Mouse (Mus musculus) heart, adult 2 months (tissue): ENCODE data around the gene Catsperd.

Source experiments
- CTCF ChIP-seq: fragments of 200-600 bp; IDR thresholded peaks from 2 replicates; pipeline ENCODE4 v1.8.1; 2022; ENCODE audit warnings: antibody characterized with exemption, mild to moderate bottlenecking, moderate library complexity
- EP300 ChIP-seq: fragments of 200-500 bp; IDR thresholded peaks from 2 replicates; pipeline ENCODE4 v1.6.1; 2011; ENCODE audit warnings: low read depth, low read length, control low read depth; ENCODE audit not compliant: insufficient read depth

DNA sequence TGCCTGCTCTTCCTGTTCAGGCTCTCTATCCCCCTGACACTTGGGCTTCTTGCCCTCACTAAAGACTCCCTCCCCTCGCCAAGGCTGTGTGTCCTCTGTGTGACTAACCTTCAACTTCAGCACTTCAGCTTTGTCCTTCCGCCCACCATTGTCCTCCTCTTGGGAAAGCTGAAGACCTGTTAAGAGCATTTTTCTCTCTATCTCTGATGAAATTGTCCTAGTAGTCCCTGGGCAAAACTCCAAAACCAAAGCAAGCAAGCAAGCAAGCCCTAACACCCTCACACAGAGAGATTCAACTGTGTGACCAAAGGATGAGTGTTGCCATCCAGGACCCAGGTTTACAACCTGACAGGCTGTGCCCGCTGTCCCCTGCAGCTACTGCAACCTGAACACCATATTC lies 35.7 kb downstream of the Catsperd start:
- TF ChIP-seq CTCF: no peak
- no peak for TF ChIP-seq EP300
